Mouse (Mus musculus): Measurements from ENCODE around the gene Cep135. TPM values are rescaled to one million over a fixed set of nuclear protein-coding genes. Genes with fewer than 3 reads are reported as not detected.

Gene Cep135
- total RNA-seq, 1 experiment from 2014 or later: 27.4 TPM

DNA sequence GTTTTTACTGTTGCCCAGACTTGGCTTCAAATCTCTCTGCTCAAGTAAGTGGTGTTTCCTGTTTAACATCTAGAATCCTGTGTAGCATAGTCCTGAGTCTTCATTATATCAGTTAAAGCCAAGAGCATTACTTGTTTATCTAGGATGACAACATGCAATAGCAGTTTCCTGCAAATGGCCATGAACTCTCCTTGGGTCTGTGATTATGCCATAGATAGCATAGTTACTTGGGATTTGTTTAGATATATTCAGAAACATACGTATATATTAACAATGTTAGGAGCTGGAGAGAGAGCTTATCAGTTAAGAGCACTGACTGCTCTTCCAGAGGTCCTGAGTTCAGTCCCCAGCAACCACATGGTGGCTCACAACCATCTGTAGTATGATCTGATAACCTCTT, 39.3 kb downstream of the Cep135 start:
- ATAC-seq (replicated peaks in 1 of 2; ENCODE audit: insufficient read depth in 1 of 2, low FRiP score in 2 of 2, low TSS enrichment in 1 of 2, low read depth in 1 of 2, poor library complexity in 2 of 2, severe bottlenecking in 2 of 2): no peak

DNA sequence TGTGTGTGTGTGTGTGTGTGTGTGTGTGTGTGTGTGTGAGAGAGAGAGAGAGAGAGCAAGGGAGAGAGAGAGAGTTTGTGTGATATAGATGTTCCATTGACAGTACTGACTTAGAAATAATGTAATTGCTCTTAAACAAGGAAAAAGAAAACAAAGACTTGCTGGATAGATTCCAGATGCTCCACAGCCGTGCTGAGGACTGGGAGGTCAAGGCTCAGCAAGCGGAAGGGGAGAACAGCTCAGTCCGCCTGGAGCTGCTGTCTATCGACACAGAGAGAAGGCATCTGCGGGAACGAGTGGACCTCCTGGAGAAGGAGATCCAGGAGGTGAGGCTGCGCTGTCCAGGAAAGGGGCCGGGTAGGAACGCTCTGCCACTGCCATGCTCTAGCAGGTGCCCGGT, 45.5 kb downstream of the Cep135 start:
- ATAC-seq (replicated peaks in 1 of 2; ENCODE audit: insufficient read depth in 1 of 2, low FRiP score in 2 of 2, low TSS enrichment in 1 of 2, low read depth in 1 of 2, poor library complexity in 2 of 2, severe bottlenecking in 2 of 2): no peak

DNA sequence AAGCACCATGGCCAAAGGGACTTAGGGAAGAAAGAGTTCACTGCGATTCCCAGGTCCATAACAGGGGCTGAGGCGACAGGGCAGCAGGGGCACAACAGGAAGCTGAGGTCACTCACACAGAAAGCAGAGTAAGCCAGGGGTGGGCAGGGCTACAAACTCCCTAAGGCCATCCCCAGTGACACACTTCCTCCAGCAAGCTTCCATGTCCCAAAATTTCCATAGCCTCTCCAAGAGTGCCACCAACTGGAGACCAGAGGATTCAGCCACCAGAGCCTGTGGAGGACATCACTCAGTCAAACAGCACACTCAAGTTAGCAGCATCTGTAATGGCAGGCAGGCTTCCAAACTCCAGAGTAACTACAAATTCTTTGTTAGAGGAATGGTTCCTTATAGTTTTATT, 47.1 kb downstream of the Cep135 start:
- ATAC-seq (replicated peaks in 1 of 2; ENCODE audit: insufficient read depth in 1 of 2, low FRiP score in 2 of 2, low TSS enrichment in 1 of 2, low read depth in 1 of 2, poor library complexity in 2 of 2, severe bottlenecking in 2 of 2): no peak

DNA sequence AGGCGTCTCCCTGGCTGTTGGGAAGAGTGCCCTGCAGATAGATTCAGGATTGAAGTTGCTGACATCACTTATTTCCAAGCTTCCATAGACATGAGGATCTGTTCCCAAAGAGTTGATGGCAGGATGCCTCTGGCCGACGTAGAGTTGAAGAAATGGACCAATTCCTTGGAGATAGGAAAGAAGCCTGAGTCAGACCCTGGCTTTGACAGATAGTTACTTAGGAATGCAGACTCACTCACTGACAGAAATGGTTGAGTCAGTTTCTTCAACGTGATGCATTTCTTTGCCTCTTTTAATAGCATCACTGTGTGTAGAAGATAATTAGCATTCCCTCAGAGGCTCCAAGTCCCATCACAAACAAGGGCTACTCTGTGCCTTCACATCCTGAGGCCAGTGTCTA, 53.6 kb downstream of the Cep135 start:
- ATAC-seq (replicated peaks in 1 of 2; ENCODE audit: insufficient read depth in 1 of 2, low FRiP score in 2 of 2, low TSS enrichment in 1 of 2, low read depth in 1 of 2, poor library complexity in 2 of 2, severe bottlenecking in 2 of 2): no peak

GRCm38 (mm10) chr5:76644234-76644633, 55.7 kb downstream of the Cep135 start:
- ATAC-seq (replicated peaks in 1 of 2; ENCODE audit: insufficient read depth in 1 of 2, low FRiP score in 2 of 2, low TSS enrichment in 1 of 2, low read depth in 1 of 2, poor library complexity in 2 of 2, severe bottlenecking in 2 of 2): no peak

GRCm38 (mm10) chr5:76645091-76645868, 56.8 kb downstream of the Cep135 start:
- ATAC-seq (replicated peaks in 1 of 2; ENCODE audit: insufficient read depth in 1 of 2, low FRiP score in 2 of 2, low TSS enrichment in 1 of 2, low read depth in 1 of 2, poor library complexity in 2 of 2, severe bottlenecking in 2 of 2): no peak

DNA sequence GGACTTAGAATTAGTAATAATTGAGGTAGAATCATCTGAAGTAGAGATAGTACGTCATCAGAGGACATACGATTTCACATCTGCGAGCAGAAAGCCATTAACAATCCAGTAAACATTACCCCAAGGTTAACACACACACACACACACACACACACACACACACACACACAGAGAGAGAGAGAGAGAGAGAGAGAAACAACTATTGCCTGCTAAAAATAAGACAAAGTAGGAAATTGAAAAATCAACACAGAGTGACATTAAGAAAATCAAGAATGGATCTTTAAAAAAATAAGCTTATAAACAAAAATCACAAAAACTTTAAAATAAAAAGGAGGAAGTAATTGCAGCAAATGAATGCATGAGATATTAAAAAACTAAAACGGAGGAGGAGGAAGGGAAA, 61.4 kb downstream of the Cep135 start:
- no peak for ATAC-seq (replicated peaks in 1 of 2; ENCODE audit: insufficient read depth in 1 of 2, low FRiP score in 2 of 2, low TSS enrichment in 1 of 2, low read depth in 1 of 2, poor library complexity in 2 of 2, severe bottlenecking in 2 of 2)

GRCm38 (mm10) chr5:76651151-76651725, 62.7 kb downstream of the Cep135 start:
- no peak for ATAC-seq (replicated peaks in 1 of 2; ENCODE audit: insufficient read depth in 1 of 2, low FRiP score in 2 of 2, low TSS enrichment in 1 of 2, low read depth in 1 of 2, poor library complexity in 2 of 2, severe bottlenecking in 2 of 2)

DNA sequence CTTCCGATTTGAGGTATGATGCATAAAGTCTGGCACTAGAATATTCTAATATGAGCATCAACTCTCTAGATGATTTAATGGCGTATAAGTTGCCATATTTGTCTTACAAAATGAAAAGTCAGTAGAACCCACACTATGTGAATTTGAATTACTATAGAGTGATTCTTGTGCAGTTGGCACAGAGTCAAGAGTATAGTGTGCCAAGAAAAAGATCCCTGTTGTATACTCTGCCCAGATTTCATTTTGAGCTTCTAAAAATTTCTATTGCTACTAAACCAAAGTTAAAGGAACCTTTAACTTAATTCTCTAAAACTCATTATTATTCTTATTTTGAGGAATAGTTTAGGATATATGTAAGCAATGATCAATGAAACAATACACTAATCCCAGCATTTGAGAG, 67.7 kb downstream of the Cep135 start, which contains the start of gene C530008M17Rik:
C530008M17Rik (plus strand) TSS at position 301 of the 400 bp plus-strand sequence.
- no peak for ATAC-seq (replicated peaks in 1 of 2; ENCODE audit: insufficient read depth in 1 of 2, low FRiP score in 2 of 2, low TSS enrichment in 1 of 2, low read depth in 1 of 2, poor library complexity in 2 of 2, severe bottlenecking in 2 of 2)

- peak; percentile 42 to 71; a peak in 3 of 4 replicates for ATAC-seq (replicated peaks in 1 of 2; ENCODE audit: insufficient read depth in 1 of 2, low FRiP score in 2 of 2, low TSS enrichment in 1 of 2, low read depth in 1 of 2, poor library complexity in 2 of 2, severe bottlenecking in 2 of 2)
Observed at GRCm38 (mm10) chr5:76657245-76658083, 69.0 kb downstream of the Cep135 start.

DNA sequence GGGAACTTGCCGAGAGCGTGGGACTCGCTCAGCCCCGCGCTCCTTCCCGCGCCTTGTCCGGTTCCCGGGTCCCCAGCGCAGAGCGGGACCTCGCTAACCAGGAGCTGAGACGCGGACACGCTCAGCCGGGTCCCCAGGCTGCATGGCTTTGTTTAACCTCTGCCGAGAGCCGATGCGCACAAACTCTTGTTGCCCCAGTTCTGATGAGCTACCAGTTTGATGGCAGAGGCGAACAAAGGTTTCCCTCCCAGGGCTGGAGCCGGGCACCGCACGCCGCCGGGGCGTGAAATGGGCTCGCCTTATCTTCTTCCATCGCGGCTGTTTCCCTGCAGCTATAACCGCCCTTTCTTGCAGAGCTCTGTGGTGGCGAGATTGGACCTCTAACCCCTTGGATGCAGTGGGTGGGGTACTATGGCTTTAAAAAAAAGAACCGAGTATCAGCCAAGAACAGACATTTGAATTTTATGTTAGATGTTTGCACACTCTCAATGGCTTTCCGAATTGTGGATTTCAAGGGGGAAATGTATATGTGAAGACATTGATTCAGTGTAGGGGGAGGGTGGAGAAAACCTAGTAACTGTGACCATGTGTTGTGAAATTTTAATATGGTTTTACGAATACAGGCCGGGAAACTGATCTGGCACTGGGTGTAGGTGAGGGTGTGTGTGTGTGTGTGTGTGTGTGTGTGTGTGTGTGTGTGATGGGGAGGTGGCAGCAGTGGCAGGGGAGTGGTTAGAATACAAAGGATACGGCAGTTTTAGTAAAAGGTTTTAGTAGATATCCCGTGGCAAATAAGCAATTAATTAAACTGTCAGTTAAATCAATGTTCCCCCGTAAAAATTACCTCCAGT, 69.8 kb downstream of the Cep135 start:
- peak; percentile 44 to 83 for ATAC-seq (replicated peaks in 1 of 2; ENCODE audit: insufficient read depth in 1 of 2, low FRiP score in 2 of 2, low TSS enrichment in 1 of 2, low read depth in 1 of 2, poor library complexity in 2 of 2, severe bottlenecking in 2 of 2)

GRCm38 (mm10) chr5:76659958-76660635, 71.6 kb downstream of the Cep135 start:
- ATAC-seq (replicated peaks in 1 of 2; ENCODE audit: insufficient read depth in 1 of 2, low FRiP score in 2 of 2, low TSS enrichment in 1 of 2, low read depth in 1 of 2, poor library complexity in 2 of 2, severe bottlenecking in 2 of 2): no peak

- ATAC-seq (replicated peaks in 1 of 2; ENCODE audit: insufficient read depth in 1 of 2, low FRiP score in 2 of 2, low TSS enrichment in 1 of 2, low read depth in 1 of 2, poor library complexity in 2 of 2, severe bottlenecking in 2 of 2): no peak
Observed at GRCm38 (mm10) chr5:76661310-76661709, 72.8 kb downstream of the Cep135 start.

DNA sequence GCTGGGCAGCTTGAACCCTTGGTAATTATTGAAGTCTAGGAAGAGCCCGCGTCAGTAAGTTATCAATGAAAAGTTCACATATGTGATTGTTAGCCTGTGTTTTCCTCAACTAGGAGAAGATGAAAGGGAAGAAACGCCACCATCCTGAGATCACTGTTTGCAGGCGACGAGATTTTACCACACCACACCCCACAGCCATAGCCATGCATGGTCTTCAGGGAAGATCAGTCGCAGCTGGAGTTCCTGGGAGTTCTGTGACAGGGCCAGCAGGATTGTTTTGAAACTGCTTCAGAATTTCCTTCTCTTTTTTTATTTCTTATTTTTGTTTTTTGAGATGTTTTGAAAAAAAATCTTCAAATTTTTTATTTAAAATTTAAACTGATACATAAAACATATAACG, 76.4 kb downstream of the Cep135 start:
- ATAC-seq (replicated peaks in 1 of 2; ENCODE audit: insufficient read depth in 1 of 2, low FRiP score in 2 of 2, low TSS enrichment in 1 of 2, low read depth in 1 of 2, poor library complexity in 2 of 2, severe bottlenecking in 2 of 2): no peak

DNA sequence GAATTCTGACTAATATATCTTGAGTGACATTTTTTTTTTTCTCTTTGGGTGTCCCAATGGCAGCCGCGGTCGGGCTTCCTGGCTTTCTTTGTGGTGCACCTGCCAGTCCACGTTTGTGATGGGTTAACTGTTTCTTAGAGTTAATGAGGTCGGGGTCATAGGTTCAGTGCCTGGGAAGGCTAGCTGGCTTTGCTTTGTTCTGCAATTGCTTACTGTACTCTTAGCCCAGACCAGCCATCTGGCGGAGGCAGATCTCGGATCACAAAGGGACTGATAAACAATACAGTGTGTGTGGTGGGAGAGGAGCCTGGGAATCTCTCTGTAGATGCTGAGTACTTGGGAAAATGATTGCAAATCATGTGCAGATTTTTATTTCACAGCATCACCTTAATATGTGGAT, 76.9 kb downstream of the Cep135 start:
- no peak for ATAC-seq (replicated peaks in 1 of 2; ENCODE audit: insufficient read depth in 1 of 2, low FRiP score in 2 of 2, low TSS enrichment in 1 of 2, low read depth in 1 of 2, poor library complexity in 2 of 2, severe bottlenecking in 2 of 2)

GRCm38 (mm10) chr5:76666026-76666756, 77.7 kb downstream of the Cep135 start:
- no peak for ATAC-seq (replicated peaks in 1 of 2; ENCODE audit: insufficient read depth in 1 of 2, low FRiP score in 2 of 2, low TSS enrichment in 1 of 2, low read depth in 1 of 2, poor library complexity in 2 of 2, severe bottlenecking in 2 of 2)

All from hematopoietic stem cell, adult 5-6 weeks (primary cell).